Mouse (Mus musculus) frontal cortex, postnatal 25 days (tissue): ENCODE data around the gene Vmn2r84.
"Not testable (repeated sequence)": the region's sequence is repeated elsewhere in the genome, so short reads cannot be mapped to it uniquely, and the experiment has no call there.

ENCODE experiments used
- DNase-seq, 2 experiments: peaks; one replicate each; pipeline ENCODE4 v3.0.0; 2022; ENCODE audit warnings: low spot score in 2 of 2

The Vmn2r84 gene

DNA sequence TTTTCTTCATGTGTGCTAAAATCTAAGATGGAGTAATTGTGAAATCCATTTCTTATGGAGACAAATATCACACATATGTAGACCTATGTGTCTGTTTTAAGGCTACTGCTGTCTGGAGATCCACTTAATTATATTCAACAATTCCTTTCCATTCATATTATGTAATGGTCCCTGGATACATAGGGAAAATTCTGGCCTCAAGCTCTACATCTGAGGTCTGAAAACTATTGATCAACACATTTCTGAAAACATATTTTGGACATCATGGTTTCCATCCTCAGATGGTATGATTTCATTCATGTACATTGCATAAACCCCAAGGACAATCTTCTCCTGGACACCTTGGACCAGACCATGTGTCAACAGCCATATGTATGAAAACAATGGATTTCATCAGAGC, at the start of gene Vmn2r84:
Gene Vmn2r84, minus strand, starts transcription at position 101 of the 400 bp plus-strand sequence.
- DNase-seq: no peak

DNA sequence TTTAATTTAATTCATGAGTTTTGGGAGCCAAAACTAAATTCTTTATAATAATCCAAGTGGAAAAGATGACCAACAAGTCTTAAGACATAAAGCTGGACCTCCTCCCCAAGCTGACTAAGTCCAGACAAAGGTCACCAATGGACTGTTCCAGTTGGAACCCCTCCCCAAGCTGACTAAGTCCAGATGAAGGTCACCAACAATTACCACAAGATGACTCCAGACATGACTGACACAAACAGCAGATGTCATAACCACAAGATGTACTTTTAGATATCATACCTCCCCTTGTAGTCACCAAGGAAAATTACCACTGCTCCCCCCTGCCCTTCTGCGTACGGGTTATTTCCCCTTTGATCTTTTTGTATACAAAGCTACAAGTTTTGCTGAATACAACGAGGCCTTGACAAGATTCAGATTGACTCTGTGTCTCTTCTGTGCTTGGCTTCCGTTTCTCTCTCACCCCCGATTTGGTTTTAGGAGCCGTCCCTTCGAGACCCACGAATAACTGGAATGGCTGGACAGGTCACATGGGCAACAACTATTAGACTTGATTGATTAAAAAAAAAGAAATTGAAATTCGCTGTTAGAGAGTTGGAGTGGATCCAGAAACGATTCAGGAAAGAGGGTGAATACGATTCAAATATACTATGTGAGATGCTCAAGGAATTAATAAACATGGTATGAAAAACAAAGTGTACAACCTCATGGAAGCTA, 40.2 kb upstream of the Vmn2r84 start:
- DNase-seq: not testable (repeated sequence)

- DNase-seq: not testable (repeated sequence)
Measured at GRCm38 (mm10) chr10:130429603-130430002, 35.5 kb upstream of the Vmn2r84 start, which contains the start of gene Vmn2r85. Gene Vmn2r85 (minus strand): TSS chr10:130429703.

DNA sequence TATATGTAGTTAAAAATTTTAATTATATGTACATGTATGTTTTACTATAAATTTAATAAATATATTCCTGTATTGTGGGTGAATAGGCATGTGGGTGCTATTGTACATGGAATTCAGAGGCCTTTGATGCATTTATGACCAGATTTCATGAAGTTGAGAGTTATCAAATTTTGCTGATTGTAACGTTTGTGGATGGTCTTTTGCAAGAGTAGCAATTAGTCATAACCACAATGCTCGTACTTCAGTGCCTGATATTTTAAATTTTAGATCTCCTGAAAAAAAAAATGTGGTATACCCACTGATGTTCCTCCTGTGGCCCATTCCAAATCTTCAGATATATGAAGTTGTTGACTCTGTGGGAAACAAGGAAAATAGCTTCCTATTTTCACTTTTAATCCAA, 28.2 kb upstream of the Vmn2r84 start:
- DNase-seq: not testable (repeated sequence)

DNA sequence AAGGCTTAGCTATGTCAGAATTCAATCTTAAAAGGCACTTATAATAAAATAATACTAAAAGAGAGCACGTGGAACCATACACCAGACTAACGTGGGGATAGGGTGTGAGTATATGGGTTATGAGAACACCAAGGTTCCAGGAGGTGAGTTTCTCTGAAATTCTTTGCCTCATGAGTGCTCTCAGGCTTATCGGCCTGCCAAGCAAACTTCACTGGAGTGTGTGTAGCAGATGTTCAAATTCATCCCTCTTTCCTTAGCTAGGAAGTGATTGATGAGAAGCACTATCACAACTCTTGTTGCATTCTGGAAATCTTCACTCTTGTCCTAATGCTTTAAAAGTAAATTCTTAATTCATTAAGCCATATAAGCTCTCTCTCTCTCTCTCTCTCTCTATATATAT, 26.3 kb upstream of the Vmn2r84 start:
- no peak for DNase-seq

- DNase-seq: not testable (repeated sequence)
Measured at GRCm38 (mm10) chr10:130419954-130420353, 25.8 kb upstream of the Vmn2r84 start.

DNA sequence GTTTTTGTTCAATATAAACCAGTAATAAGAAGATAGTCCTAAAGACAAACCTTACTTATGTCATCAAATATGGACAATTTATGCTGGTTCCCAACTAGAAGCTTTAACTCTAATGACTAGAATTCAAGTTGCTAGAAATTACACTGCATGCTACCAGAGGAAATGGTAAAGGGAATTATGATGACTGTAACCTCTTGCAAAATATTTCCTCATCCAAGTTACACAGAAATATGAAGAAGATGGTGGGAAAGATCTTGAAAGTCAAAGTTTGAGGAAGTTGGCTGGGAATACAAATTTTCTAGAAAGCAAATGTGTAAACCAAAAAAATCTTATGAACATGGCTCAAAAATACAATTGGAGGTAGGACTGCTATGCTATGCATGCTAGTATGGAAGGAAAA, 22.2 kb upstream of the Vmn2r84 start:
- not testable (repeated sequence) for DNase-seq

DNA sequence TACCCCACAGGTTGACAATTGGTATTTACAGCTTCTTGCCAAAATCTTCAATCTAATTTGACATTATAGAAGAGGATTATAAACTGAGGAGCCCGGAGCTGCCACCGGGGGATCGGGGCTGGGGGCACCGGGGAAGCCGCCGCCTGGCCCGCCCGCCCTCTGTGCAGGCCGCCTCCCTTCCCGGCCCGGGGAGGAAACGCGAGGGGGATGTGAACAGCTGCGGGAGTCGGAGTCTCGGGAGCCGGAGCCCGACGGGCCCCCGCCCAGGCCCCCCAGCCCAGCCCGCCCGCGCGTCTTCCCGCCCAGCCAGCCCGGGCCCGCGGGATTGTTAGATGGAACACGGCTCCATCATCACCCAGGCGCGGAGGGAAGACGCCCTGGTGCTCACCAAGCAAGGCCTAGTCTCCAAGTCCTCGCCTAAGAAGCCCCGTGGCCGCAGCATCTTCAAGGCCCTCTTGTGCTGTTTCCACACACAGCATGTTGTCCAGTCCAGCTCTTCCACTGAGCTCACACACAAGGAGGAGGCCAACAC, 18.1 kb upstream of the Vmn2r84 start:
- DNase-seq: not testable (repeated sequence)

GRCm38 (mm10) chr10:130375145-130375544, 19.0 kb downstream of the Vmn2r84 start:
- no peak for DNase-seq

DNA sequence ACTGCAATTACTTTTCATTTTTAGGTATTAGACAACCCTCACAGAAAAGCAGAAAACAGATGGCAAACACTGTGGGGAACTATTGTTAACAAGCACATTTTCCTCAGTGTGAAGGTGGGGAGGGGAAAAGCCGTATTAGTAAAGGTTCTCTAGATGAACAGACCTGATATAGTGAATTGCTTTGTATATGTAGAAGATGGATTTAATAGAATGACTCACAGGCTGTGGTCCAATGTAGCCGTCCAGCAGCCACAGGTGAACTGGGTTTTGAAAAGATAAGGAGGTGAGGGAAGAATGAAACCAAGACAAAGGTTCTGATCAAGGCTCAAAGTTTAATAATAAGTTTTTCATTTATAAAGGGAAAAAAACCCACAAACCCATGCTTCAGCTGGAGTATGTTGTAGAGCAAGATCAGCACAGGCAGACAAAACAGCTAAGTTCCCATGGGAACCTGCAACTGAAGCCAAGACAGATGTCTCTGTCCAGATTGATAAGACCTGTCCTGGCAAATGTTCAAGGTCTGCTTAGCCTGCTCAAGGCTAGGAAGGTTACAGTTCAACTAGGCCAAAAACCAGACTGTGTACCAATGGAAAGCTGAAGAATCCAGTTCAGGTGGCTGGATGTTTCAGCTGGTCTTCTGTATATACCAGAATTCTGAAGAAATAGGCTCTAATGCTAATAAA, 21.5 kb downstream of the Vmn2r84 start:
- no peak for DNase-seq

GRCm38 (mm10) chr10:130371644-130372043, 22.5 kb downstream of the Vmn2r84 start:
- no peak for DNase-seq

- DNase-seq: no peak
Measured at GRCm38 (mm10) chr10:130370005-130370682, 24.0 kb downstream of the Vmn2r84 start.

- no peak for DNase-seq
Measured at GRCm38 (mm10) chr10:130368384-130368783, 25.7 kb downstream of the Vmn2r84 start.

DNA sequence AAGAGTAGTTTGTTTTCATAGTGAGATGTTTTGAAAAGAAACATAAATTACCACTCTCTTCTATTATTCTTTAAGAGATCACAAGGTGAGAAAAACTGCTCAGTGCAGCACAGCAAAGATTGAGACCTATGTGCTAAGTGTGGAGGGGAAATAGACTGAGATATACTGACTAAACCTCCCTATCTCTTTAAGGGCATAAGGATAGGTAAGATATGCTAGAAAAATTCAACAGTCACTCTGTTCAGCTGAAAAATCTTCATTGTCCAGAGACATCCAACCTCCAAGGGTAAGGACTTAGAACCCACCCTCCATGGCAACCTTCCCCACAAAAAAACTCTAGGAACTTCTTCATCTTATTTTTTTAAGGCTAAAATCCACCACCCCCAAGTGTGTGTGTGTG, 29.4 kb downstream of the Vmn2r84 start:
- DNase-seq: no peak

DNA sequence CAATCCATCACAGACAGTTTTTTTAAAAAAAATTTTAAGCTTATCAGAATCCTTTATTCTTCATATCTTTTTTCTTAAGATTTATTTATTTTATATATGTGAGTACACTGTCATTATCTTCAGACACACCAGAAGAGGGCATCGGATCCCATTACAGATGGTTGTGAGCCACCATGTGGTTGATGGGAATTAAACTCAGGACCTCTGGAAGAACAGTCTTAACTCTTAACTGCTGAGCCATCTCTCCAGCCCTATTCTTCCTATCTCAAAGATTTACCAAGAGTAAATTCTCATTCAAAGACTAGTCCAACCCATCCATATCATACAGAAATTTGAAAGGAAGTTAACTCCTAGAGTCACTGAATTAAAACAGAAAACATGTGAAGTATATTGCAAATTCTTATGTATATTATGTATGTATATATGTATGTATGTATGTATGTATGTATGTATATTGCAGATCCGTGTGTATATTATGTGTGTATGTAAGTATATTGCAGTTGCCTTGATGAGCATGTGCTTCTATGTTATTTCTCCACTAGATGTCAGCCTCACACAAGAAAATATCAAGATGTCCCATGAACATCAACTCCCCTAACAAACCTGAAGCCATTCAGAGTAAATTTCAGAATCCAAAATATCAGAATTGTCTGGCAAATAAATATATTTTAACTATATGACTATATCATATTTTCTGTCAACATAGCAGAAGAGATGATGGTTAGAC, 30.5 kb downstream of the Vmn2r84 start:
- no peak for DNase-seq

- no peak for DNase-seq
Measured at GRCm38 (mm10) chr10:130344056-130344455, 50.1 kb downstream of the Vmn2r84 start.

DNA sequence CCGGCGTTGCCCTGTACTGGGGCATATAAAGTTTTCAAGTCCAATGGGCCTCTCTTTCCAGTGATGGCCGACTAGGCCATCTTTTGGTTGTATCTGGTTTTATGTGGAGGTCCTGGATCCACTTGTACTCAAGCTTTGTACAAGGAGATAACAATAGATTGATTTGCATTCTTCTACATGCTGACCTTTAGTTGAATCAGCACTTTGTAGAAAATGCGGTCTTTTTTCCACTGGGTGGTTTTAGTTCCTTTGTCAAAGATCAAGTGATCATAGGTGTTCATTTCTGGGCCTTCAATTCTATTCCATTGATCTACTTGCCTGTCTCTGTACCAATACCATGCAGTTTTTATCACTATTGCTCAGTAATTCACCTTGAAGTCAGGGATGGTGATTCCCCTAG, 54.1 kb downstream of the Vmn2r84 start:
- DNase-seq: not testable (repeated sequence)

DNA sequence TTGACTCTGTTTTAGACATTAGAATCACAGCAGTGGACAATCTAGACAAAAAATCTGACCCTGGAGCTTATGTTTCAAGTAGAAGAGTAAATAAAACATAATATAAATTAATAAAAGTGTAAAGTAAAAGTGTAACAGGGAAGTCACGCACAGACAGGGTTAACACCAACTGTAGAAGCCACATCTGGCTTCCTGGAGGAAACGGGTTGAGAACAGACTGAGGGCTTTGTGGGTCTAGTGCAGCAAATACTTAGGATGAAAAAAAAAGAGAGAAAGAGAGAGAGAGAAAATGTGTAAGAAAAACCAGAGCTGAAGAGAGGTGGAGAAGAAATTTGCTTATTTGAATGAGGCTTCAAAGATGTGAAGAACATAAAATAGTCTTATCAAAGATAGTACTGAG, 56.6 kb downstream of the Vmn2r84 start:
- no peak for DNase-seq

DNA sequence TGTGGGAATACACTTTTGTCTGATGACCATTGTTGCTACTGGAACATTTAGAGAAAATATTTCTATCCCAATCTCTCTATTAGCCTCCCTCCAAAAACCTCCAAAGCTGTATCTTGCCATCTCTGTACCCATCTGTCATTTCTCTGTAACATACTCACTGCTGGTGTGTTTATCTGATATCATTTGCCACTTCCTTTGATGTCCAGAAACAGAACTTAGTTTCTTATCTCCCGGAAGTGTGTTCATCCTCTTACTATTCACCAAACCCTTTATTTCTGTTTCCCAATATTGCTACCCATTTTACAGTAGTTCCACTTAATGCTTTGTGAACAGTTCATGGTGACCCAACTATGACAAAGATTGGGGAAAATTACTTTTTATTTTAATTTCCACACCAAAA, 57.7 kb downstream of the Vmn2r84 start:
- DNase-seq: no peak

GRCm38 (mm10) chr10:130330711-130331110, 63.4 kb downstream of the Vmn2r84 start:
- DNase-seq: no peak
